Mouse (Mus musculus) kidney, postnatal 0 days (tissue): ENCODE data around the gene Olfr273. TPM values are rescaled to one million over a fixed set of nuclear protein-coding genes. Genes with fewer than 3 reads are reported as not detected.
A peak's percentile ranks its signal among the peaks of the same experiment; 100 is the strongest.

Source experiments
- ATAC-seq: fragments of 200-750 bp; cut with Nextera tagmentation; replicated peaks from 2 replicates; pipeline ENCODE4 v1.8.0; 2017; ENCODE audit warnings: low read depth, moderate number of reproducible peaks, moderate TSS enrichment, moderate library complexity; ENCODE audit not compliant: low FRiP score
- DNase-seq: peaks from one replicate; pipeline ENCODE4 v3.0.0-alpha.2; 2016; ENCODE audit warnings: low spot score
- H3K27ac ChIP-seq: fragments of 300-500 bp; sonication (generic); 2 replicates; pipeline ENCODE4 v1.5.1; 2014; ENCODE audit warnings: mild to moderate bottlenecking
- H3K27me3 ChIP-seq: fragments of 300-500 bp; sonication (generic); 2 replicates; pipeline ENCODE4 v1.6.1; 2014; ENCODE audit warnings: low read length, mixed read lengths; ENCODE audit not compliant: insufficient read depth
- H3K36me3 ChIP-seq: fragments of 300-500 bp; sonication (generic); 2 replicates; pipeline ENCODE4 v1.6.1; 2014; ENCODE audit warnings: low read length, mixed read lengths; ENCODE audit not compliant: insufficient read depth
- H3K4me1 ChIP-seq: fragments of 300-500 bp; sonication (generic); replicated peaks from 2 replicates; pipeline ENCODE4 v1.6.1; 2014; ENCODE audit warnings: antibody characterized with exemption, low read length, mixed read lengths; ENCODE audit not compliant: insufficient read depth
- H3K4me2 ChIP-seq: fragments of 300-500 bp; sonication (generic); 2 replicates; pipeline ENCODE4 v1.6.1; 2014; ENCODE audit warnings: mild to moderate bottlenecking, low read length, moderate library complexity, mixed read lengths
- H3K4me3 ChIP-seq: fragments of 300-500 bp; sonication (generic); replicated peaks from 2 replicates; pipeline ENCODE4 v1.5.1; 2014; ENCODE audit warnings: low read depth, low read length
- H3K9ac ChIP-seq: fragments of 300-500 bp; sonication (generic); 2 replicates; pipeline ENCODE4 v1.6.1; 2014; ENCODE audit warnings: low read depth, low read length
- H3K9me3 ChIP-seq: fragments of 300-500 bp; sonication (generic); replicated peaks from 2 replicates; pipeline ENCODE4 v1.6.1; 2016; ENCODE audit warnings: low read length, inconsistent platforms, mixed read lengths
- CTCF ChIP-seq: IDR thresholded peaks from 2 replicates; pipeline ENCODE4 v1.5.1; 2016; ENCODE audit warnings: antibody characterized with exemption, low read depth, mild to moderate bottlenecking, moderate library complexity
- WGBS: fragments of 180-500 bp; shearing (Covaris S2); extraction: QIAGEN DNeasy Blood & Tissue Kit; methylation state at CpG from one replicate; pipeline ENCODE4 v1.1.7; 2014; 5-methylcytosine and 5-hydroxymethylcytosine counted together
- polyA plus RNA-seq: library from polyadenylated mRNA; unstranded; fragments of >200 nt; fragmentation: Nextera tagmentation; extraction: Ambion mirVana; gene quantifications from 2 replicates; pipeline ENCODE4 v1.2.1, GENCODE M21; 2015

Olfr273 gene
- polyA plus RNA-seq, 1 experiment from 2014 or later: not detected

DNA sequence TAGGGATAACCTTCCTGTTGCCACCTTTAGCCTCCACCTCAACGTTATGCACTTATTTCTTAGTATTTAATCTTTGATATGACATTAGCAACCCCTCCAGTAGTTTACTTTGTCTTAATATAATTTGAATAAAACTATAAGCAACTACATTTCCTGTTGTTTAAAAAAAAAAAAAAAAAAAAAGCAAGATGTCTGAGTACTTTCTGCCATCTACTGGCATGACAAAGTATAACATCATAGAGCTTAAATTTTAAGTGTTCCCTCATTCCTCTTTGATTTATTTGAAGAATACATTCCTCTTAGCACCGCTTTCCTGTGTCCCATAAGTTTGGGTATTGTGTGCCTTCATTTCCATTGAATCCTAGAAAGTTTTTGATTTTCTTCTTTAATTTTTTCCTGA is 47.2 kb downstream of the Olfr273 start:
- Histone ChIP-seq H3K4me3 (no peak overlapping the region), H3K4me2 (no peak overlapping the region), H3K27ac (no peak overlapping the region), H3K9ac (no peak overlapping the region), H3K9me3 (no peaks in the 10 kb centered on the region), H3K27me3 (no peaks in the 10 kb centered on the region), H3K36me3 (no peaks in the 10 kb centered on the region), H3K4me1 (no peaks in the 10 kb centered on the region)
- ATAC-seq (no peak), DNase-seq (peak; percentile 66)
- 25% methylated on average over 2 of the region's 2 CpGs for WGBS
- peak; percentile 56 for TF ChIP-seq CTCF

Other genes with a start within 250 kb of the Olfr273 start
- not detected in 2 replicates for gene Olfr275, start 44.6 kb downstream of the Olfr273 start, polyA plus RNA-seq
- not detected in 2 replicates for gene Olfr272, start 59.9 kb upstream of the Olfr273 start, polyA plus RNA-seq
- gene Olfr270, start 105.3 kb upstream of the Olfr273 start, polyA plus RNA-seq: not detected in 2 replicates
- gene Nipsnap3a, start 130.0 kb upstream of the Olfr273 start, polyA plus RNA-seq: 0.11 TPM in 1 of 2 replicates, not detected in the other
- 88.5 and 95.4 TPM in 2 replicates for gene Nipsnap3b, start 152.6 kb upstream of the Olfr273 start, polyA plus RNA-seq